Mouse (Mus musculus) bone marrow macrophage, adult 2 months (primary cell): Measurements from ENCODE around the gene Sfxn3.

Experiments
- CTCF ChIP-seq: IDR thresholded peaks from 2 replicates; pipeline ENCODE4 v1.5.1; 2012; ENCODE audit warnings: low read depth, mild to moderate bottlenecking, low read length, moderate library complexity
- POLR2A ChIP-seq: IDR thresholded peaks from 2 replicates; pipeline ENCODE4 v1.6.1; 2012; ENCODE audit warnings: mild to moderate bottlenecking, low read depth, low read length, borderline replicate concordance

DNA sequence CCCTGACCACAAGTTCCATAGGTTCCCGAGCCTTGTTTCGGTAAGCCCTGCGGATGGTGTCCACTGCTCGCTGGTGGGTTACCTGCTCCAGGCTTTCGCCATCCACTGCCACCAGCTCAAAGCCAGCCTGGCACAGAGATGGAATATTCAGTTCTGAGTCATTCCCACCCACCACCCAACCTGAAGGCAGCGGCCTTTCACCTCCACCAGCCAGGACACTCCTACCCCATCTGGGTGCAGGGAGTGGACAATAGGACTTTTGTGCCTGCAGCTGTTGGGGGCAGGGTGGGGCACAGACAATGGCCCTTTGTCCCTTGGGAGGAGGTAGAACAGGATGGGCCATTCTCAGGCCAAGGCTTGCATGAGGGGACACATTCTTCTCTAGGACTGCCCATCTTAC, 19.5 kb upstream of the Sfxn3 start:
- no peak for TF ChIP-seq CTCF
- no peak for TF ChIP-seq POLR2A
